Mouse (Mus musculus): Measurements from ENCODE around the gene Epn2. TPM values are rescaled to one million over a fixed set of nuclear protein-coding genes. Genes with fewer than 3 reads are reported as not detected.

The Epn2 gene
- total RNA-seq, 1 experiment from 2014 or later: 0.70 TPM

GRCm38 (mm10) chr11:61553015-61553754 lies 26.3 kb downstream of the Epn2 start:
- ATAC-seq (ENCODE audit: extremely low read depth, insufficient number of reproducible peaks, low FRiP score, poor library complexity, severe bottlenecking): no peak

GRCm38 (mm10) chr11:61550631-61551030 lies 28.9 kb downstream of the Epn2 start:
- no peak for ATAC-seq (ENCODE audit: extremely low read depth, insufficient number of reproducible peaks, low FRiP score, poor library complexity, severe bottlenecking)

- no peak for ATAC-seq (ENCODE audit: extremely low read depth, insufficient number of reproducible peaks, low FRiP score, poor library complexity, severe bottlenecking)
These were observed 31.8 kb downstream of the Epn2 start for GRCm38 (mm10) chr11:61547710-61548109.

GRCm38 (mm10) chr11:61546452-61546851 lies 33.0 kb downstream of the Epn2 start:
- ATAC-seq (ENCODE audit: extremely low read depth, insufficient number of reproducible peaks, low FRiP score, poor library complexity, severe bottlenecking): no peak

GRCm38 (mm10) chr11:61545586-61545985 lies 33.9 kb downstream of the Epn2 start:
- ATAC-seq (ENCODE audit: extremely low read depth, insufficient number of reproducible peaks, low FRiP score, poor library complexity, severe bottlenecking): no peak

- no peak for ATAC-seq (ENCODE audit: extremely low read depth, insufficient number of reproducible peaks, low FRiP score, poor library complexity, severe bottlenecking)
These were observed 38.4 kb downstream of the Epn2 start for GRCm38 (mm10) chr11:61541106-61541505.

- ATAC-seq (ENCODE audit: extremely low read depth, insufficient number of reproducible peaks, low FRiP score, poor library complexity, severe bottlenecking): no peak
These were observed 38.8 kb downstream of the Epn2 start for GRCm38 (mm10) chr11:61540642-61541041.

GRCm38 (mm10) chr11:61537362-61537761 lies 42.1 kb downstream of the Epn2 start:
- ATAC-seq (ENCODE audit: extremely low read depth, insufficient number of reproducible peaks, low FRiP score, poor library complexity, severe bottlenecking): no peak

- ATAC-seq (ENCODE audit: extremely low read depth, insufficient number of reproducible peaks, low FRiP score, poor library complexity, severe bottlenecking): no peak
These were observed 42.5 kb downstream of the Epn2 start for GRCm38 (mm10) chr11:61536952-61537351.

GRCm38 (mm10) chr11:61535530-61535929 lies 44.0 kb downstream of the Epn2 start:
- ATAC-seq (ENCODE audit: extremely low read depth, insufficient number of reproducible peaks, low FRiP score, poor library complexity, severe bottlenecking): no peak

- ATAC-seq (ENCODE audit: extremely low read depth, insufficient number of reproducible peaks, low FRiP score, poor library complexity, severe bottlenecking): no peak
These were observed 45.9 kb downstream of the Epn2 start for GRCm38 (mm10) chr11:61533571-61533970.

- ATAC-seq (ENCODE audit: extremely low read depth, insufficient number of reproducible peaks, low FRiP score, poor library complexity, severe bottlenecking): no peak
These were observed 46.7 kb downstream of the Epn2 start for GRCm38 (mm10) chr11:61532820-61533219.

- no peak for ATAC-seq (ENCODE audit: extremely low read depth, insufficient number of reproducible peaks, low FRiP score, poor library complexity, severe bottlenecking)
These were observed 50.2 kb downstream of the Epn2 start for GRCm38 (mm10) chr11:61529268-61529713.

GRCm38 (mm10) chr11:61526872-61527271 lies 52.6 kb downstream of the Epn2 start:
- no peak for ATAC-seq (ENCODE audit: extremely low read depth, insufficient number of reproducible peaks, low FRiP score, poor library complexity, severe bottlenecking)

GRCm38 (mm10) chr11:61519484-61520107 lies 59.9 kb downstream of the Epn2 start:
- ATAC-seq (ENCODE audit: extremely low read depth, insufficient number of reproducible peaks, low FRiP score, poor library complexity, severe bottlenecking): no peak

- no peak for ATAC-seq (ENCODE audit: extremely low read depth, insufficient number of reproducible peaks, low FRiP score, poor library complexity, severe bottlenecking)
These were observed 60.6 kb downstream of the Epn2 start for GRCm38 (mm10) chr11:61518871-61519270.

- no peak for ATAC-seq (ENCODE audit: extremely low read depth, insufficient number of reproducible peaks, low FRiP score, poor library complexity, severe bottlenecking)
These were observed 61.5 kb downstream of the Epn2 start for GRCm38 (mm10) chr11:61517971-61518370.

- ATAC-seq (ENCODE audit: extremely low read depth, insufficient number of reproducible peaks, low FRiP score, poor library complexity, severe bottlenecking): no peak
These were observed 64.5 kb downstream of the Epn2 start for GRCm38 (mm10) chr11:61514953-61515352.

GRCm38 (mm10) chr11:61504713-61505257 lies 74.7 kb downstream of the Epn2 start, which contains the start of gene B9d1:
TSS of gene B9d1 (plus strand) at chr11:61505144.
- ATAC-seq (ENCODE audit: extremely low read depth, insufficient number of reproducible peaks, low FRiP score, poor library complexity, severe bottlenecking): peak; percentile 86

GRCm38 (mm10) chr11:61503933-61504332 lies 75.6 kb downstream of the Epn2 start:
- ATAC-seq (ENCODE audit: extremely low read depth, insufficient number of reproducible peaks, low FRiP score, poor library complexity, severe bottlenecking): no peak
